Mouse (Mus musculus): ENCODE data around the gene Tmem170b. TPM values are rescaled to one million over a fixed set of nuclear protein-coding genes. Genes with fewer than 3 reads are reported as not detected.

Tmem170b gene
- polyA plus RNA-seq, 1 experiment from 2014 or later, result 11.0 TPM

GRCm38 (mm10) chr13:41581058-41581457 is 24.6 kb upstream of the Tmem170b start:
- no peak overlapping the region for H3K4me2 ChIP-seq (ENCODE audit: low read depth, low read length)
- peak overlapping the region; percentile 32; the same call in 1 of the 2 replicates for H3K27ac ChIP-seq (ENCODE audit: low read length)
- no peak overlapping the region for H3K9ac ChIP-seq (ENCODE audit: low read length)
- H3K9me3 ChIP-seq (ENCODE audit: control insufficient read depth, low read length), result no peaks in the 10 kb centered on the region; the same call in 1 of the 2 replicates
- peaks cover 8% of the 10 kb centered on the region for H3K4me1 ChIP-seq (replicated peaks; ENCODE audit: control insufficient read depth, insufficient read depth, low read length)
- no peaks in the 10 kb centered on the region for H3K36me3 ChIP-seq (ENCODE audit: control insufficient read depth, insufficient read depth, low read length)
- no peaks in the 10 kb centered on the region for H3K27me3 ChIP-seq (ENCODE audit: control insufficient read depth, insufficient read depth, low read depth, low read length)
- WGBS, result 44% methylated on average over 4 of the region's 4 CpGs
- peak; percentile 88 for ATAC-seq (ENCODE audit: low read depth)
- H3K4me3 ChIP-seq (ENCODE audit: low read length), result no peak overlapping the region

DNA sequence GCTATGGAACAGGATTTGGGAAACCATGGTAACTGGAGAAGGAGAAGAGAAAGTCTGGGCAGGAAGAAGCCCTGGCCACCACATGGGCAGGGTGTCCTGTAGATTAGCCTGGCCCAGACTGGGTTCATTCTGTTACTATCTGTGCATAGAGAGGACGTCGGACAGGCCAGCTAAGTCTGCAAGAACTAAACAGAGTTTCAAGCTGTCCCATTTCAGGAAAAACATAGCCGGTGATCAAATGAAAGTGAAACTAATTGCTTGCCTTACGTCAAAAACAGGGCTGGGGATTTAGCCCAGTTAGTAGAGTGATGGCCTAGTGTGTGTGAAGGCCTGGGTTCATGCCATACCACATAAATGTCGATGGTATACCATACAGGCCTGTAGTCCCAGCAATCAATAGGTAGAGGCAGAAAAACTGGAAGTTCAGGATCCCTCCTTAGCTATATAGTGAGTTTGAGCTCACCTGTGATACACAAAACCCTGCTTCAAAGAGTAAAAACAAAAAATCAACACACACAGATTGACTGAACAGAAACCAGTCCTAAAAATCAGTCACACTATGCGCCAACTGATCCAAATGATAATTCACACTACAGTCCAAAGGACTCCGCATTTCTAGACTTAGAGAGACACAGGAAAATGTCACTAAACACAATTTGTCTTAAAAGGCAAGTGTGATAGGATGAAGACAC is 21.9 kb upstream of the Tmem170b start:
- Histone ChIP-seq H3K9me3 (ENCODE audit: control insufficient read depth, low read length) (no peaks in the 10 kb centered on the region), H3K9ac (ENCODE audit: low read length) (no peak overlapping the region), H3K4me3 (ENCODE audit: low read length) (no peak overlapping the region), H3K36me3 (ENCODE audit: control insufficient read depth, insufficient read depth, low read length) (no peaks in the 10 kb centered on the region), H3K27me3 (ENCODE audit: control insufficient read depth, insufficient read depth, low read depth, low read length) (no peaks in the 10 kb centered on the region), H3K4me1 (replicated peaks; ENCODE audit: control insufficient read depth, insufficient read depth, low read length) (peaks cover 8% of the 10 kb centered on the region), H3K4me2 (ENCODE audit: low read depth, low read length) (no peak overlapping the region), H3K27ac (ENCODE audit: low read length) (no peak overlapping the region)
- 70% methylated on average over 7 of the region's 7 CpGs for WGBS
- no peak for ATAC-seq (ENCODE audit: low read depth)

DNA sequence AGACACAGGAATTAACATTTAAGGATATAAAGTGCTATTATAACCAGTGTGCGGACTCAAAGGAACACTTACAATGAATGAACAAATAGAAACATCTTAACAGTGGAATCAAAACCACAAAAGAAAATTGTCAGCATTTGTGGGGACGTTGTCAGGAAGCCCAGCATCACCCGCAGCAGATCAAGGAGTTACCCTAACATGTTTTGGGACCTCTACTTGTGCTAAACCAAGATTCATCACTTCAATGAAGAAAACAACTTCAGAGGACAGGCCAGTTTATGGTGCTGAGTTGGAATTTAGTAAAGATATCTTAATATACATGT is 21.4 kb upstream of the Tmem170b start:
- Histone ChIP-seq H3K4me2 (ENCODE audit: low read depth, low read length) (no peak overlapping the region), H3K27ac (ENCODE audit: low read length) (no peak overlapping the region), H3K9me3 (ENCODE audit: control insufficient read depth, low read length) (no peaks in the 10 kb centered on the region), H3K4me3 (ENCODE audit: low read length) (no peak overlapping the region), H3K9ac (ENCODE audit: low read length) (no peak overlapping the region), H3K4me1 (replicated peaks; ENCODE audit: control insufficient read depth, insufficient read depth, low read length) (peaks cover 8% of the 10 kb centered on the region), H3K27me3 (ENCODE audit: control insufficient read depth, insufficient read depth, low read depth, low read length) (no peaks in the 10 kb centered on the region), H3K36me3 (ENCODE audit: control insufficient read depth, insufficient read depth, low read length) (no peaks in the 10 kb centered on the region)
- 83% methylated on average over 3 of the region's 3 CpGs for WGBS
- ATAC-seq (ENCODE audit: low read depth), result no peak

DNA sequence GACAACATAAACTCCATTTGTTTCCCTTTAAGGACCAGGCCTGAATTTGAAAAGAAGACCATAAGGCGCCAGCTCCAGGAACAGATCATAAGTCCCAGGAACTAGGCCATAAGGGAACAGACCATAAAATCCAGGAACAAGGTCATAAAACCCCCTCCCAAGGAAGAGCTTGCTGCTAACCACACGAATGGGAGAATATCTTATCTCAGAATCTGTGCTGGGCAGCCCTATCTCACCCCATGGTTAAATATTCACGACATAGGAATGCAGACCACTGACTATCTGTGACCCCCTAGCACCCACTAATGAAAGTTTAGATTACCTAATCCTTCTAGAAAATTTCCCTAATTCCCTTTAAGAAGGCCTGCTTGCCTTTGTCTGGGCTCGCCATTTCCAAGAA is 20.8 kb upstream of the Tmem170b start:
- Histone ChIP-seq H3K4me1 (replicated peaks; ENCODE audit: control insufficient read depth, insufficient read depth, low read length) (peaks cover 8% of the 10 kb centered on the region), H3K9me3 (ENCODE audit: control insufficient read depth, low read length) (no peaks in the 10 kb centered on the region), H3K27me3 (ENCODE audit: control insufficient read depth, insufficient read depth, low read depth, low read length) (no peaks in the 10 kb centered on the region), H3K4me2 (ENCODE audit: low read depth, low read length) (no peak overlapping the region), H3K4me3 (ENCODE audit: low read length) (no peak overlapping the region), H3K36me3 (ENCODE audit: control insufficient read depth, insufficient read depth, low read length) (no peaks in the 10 kb centered on the region), H3K27ac (ENCODE audit: low read length) (no peak overlapping the region), H3K9ac (ENCODE audit: low read length) (no peak overlapping the region)
- no peak for ATAC-seq (ENCODE audit: low read depth)
- 69% methylated on average over 4 of the region's 4 CpGs for WGBS

DNA sequence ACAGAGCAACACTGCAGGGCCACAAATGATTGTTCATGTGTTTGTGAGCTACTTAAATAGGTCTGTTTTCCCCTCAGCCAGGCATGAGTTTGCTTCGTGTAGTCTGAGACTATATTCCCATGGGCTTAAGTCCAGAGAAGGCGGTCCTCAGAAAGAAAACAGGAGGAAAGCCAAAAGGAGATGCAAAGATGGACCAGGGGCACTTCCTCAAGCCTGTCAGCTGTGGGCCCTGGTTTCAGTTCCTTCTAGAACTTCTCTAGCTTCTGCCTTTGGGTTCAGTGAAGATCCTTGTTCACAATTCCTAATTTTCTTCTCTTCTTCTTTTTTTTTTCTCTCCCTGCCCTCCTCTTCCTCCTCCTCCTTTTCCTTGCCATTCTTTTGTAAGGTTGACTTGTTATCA is 9.0 kb upstream of the Tmem170b start:
- H3K4me2 ChIP-seq (ENCODE audit: low read depth, low read length), result no peak overlapping the region
- no peak overlapping the region for H3K27ac ChIP-seq (ENCODE audit: low read length)

DNA sequence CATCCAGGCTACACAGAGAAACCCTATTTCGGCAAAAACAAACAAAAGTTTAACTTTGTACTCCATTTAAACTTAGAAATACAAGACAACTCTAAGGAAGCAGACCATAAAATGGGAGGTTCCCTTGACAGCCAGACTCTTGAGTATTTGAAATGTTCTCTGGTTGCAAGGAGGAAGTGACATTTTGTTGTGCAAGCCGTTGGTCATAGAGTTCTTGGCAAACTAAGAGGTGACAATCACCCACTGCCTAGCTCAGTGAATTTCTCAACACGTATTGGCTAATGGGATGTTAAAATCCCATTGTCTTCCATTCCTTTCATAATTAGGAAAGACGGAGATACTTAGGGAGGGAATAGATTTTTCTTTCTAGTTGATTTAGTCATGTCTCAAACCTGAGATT is 5.7 kb upstream of the Tmem170b start:
- Histone ChIP-seq H3K9me3 (ENCODE audit: control insufficient read depth, low read length) (no peaks in the 10 kb centered on the region), H3K27me3 (ENCODE audit: control insufficient read depth, insufficient read depth, low read depth, low read length) (no peaks in the 10 kb centered on the region), H3K4me3 (ENCODE audit: low read length) (no peak overlapping the region), H3K36me3 (ENCODE audit: control insufficient read depth, insufficient read depth, low read length) (no peaks in the 10 kb centered on the region), H3K4me2 (ENCODE audit: low read depth, low read length) (no peak overlapping the region), H3K9ac (ENCODE audit: low read length) (no peak overlapping the region), H3K4me1 (replicated peaks; ENCODE audit: control insufficient read depth, insufficient read depth, low read length) (peaks cover 3% of the 10 kb centered on the region; the same call in 1 of the 2 replicates), H3K27ac (ENCODE audit: low read length) (no peak overlapping the region)
- 0 out of 2 replicates have a peak, but pooled peaks have one; percentile 29 for ATAC-seq (ENCODE audit: low read depth)
- WGBS, result 65% methylated on average over 4 of the region's 4 CpGs

More for the DNA sequence above, 9.0 kb upstream of the Tmem170b start:
- Histone ChIP-seq H3K9ac (ENCODE audit: low read length) (no peak overlapping the region), H3K4me3 (ENCODE audit: low read length) (no peak overlapping the region), H3K36me3 (ENCODE audit: control insufficient read depth, insufficient read depth, low read length) (no peaks in the 10 kb centered on the region), H3K4me1 (replicated peaks; ENCODE audit: control insufficient read depth, insufficient read depth, low read length) (no peaks in the 10 kb centered on the region), H3K9me3 (ENCODE audit: control insufficient read depth, low read length) (no peaks in the 10 kb centered on the region), H3K27me3 (ENCODE audit: control insufficient read depth, insufficient read depth, low read depth, low read length) (no peaks in the 10 kb centered on the region)
- peak; percentile 36; the same call in 1 of the 2 replicates for ATAC-seq (ENCODE audit: low read depth)
- 39% methylated on average over 2 of the region's 2 CpGs for WGBS

GRCm38 (mm10) chr13:41601056-41601455 is 4.7 kb upstream of the Tmem170b start:
- WGBS, result 78% methylated on average over 3 of the region's 3 CpGs

DNA sequence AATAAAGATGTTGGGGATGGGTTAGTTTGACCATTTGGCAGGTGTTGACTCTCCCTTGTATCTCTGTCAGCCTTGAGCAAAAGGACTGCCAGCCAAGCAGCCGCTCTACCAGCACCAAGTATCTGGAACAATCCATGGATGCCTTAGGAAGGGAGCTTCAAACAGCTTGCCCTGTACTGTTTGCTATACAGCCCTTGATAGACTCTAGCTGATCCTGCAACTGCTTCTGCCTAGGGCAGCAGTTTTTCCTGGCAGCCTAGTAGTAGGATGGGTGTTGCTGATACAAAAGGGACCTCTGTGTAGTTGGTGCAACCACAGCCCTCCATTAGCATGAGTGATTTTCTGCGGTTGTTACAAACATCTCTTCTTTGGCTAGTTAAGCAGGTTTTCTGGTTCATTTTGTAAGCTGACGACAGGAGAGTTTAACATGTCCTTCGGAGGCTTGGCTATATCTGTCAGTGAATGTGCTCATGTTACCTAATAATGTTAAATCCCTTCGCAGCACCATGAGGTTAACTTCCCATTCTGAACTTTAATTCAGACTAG is 1.7 kb upstream of the Tmem170b start:
- peaks cover 3% of the 10 kb centered on the region; the same call in 1 of the 2 replicates for H3K4me1 ChIP-seq (replicated peaks; ENCODE audit: control insufficient read depth, insufficient read depth, low read length)
- H3K36me3 ChIP-seq (ENCODE audit: control insufficient read depth, insufficient read depth, low read length), result no peaks in the 10 kb centered on the region
- no peak for ATAC-seq (ENCODE audit: low read depth)
- no peak overlapping the region for H3K4me2 ChIP-seq (ENCODE audit: low read depth, low read length)
- no peak overlapping the region for H3K4me3 ChIP-seq (ENCODE audit: low read length)
- no peaks in the 10 kb centered on the region for H3K27me3 ChIP-seq (ENCODE audit: control insufficient read depth, insufficient read depth, low read depth, low read length)
- H3K27ac ChIP-seq (ENCODE audit: low read length), result no peak overlapping the region
- WGBS, result 70% methylated on average over 5 of the region's 5 CpGs
- no peaks in the 10 kb centered on the region for H3K9me3 ChIP-seq (ENCODE audit: control insufficient read depth, low read length)
- no peak overlapping the region for H3K9ac ChIP-seq (ENCODE audit: low read length)

More at GRCm38 (mm10) chr13:41601056-41601455, 4.7 kb upstream of the Tmem170b start:
- Histone ChIP-seq H3K4me3 (ENCODE audit: low read length) (no peak overlapping the region), H3K9me3 (ENCODE audit: control insufficient read depth, low read length) (no peaks in the 10 kb centered on the region), H3K27ac (ENCODE audit: low read length) (no peak overlapping the region), H3K27me3 (ENCODE audit: control insufficient read depth, insufficient read depth, low read depth, low read length) (no peaks in the 10 kb centered on the region), H3K4me2 (ENCODE audit: low read depth, low read length) (no peak overlapping the region), H3K4me1 (replicated peaks; ENCODE audit: control insufficient read depth, insufficient read depth, low read length) (peaks cover 3% of the 10 kb centered on the region; the same call in 1 of the 2 replicates), H3K9ac (ENCODE audit: low read length) (no peak overlapping the region), H3K36me3 (ENCODE audit: control insufficient read depth, insufficient read depth, low read length) (no peaks in the 10 kb centered on the region)
- no peak for ATAC-seq (ENCODE audit: low read depth)

GRCm38 (mm10) chr13:41606081-41607000 is 634 bp downstream of the Tmem170b start:
- Histone ChIP-seq H3K27ac (ENCODE audit: low read length) (peak overlapping the region; percentile 83), H3K36me3 (ENCODE audit: control insufficient read depth, insufficient read depth, low read length) (no peaks in the 10 kb centered on the region), H3K4me2 (ENCODE audit: low read depth, low read length) (peak overlapping the region; percentile 62), H3K9ac (ENCODE audit: low read length) (peak overlapping the region; percentile 89), H3K27me3 (ENCODE audit: control insufficient read depth, insufficient read depth, low read depth, low read length) (no peaks in the 10 kb centered on the region), H3K4me3 (ENCODE audit: low read length) (peak overlapping the region; percentile 69), H3K4me1 (replicated peaks; ENCODE audit: control insufficient read depth, insufficient read depth, low read length) (peaks cover 3% of the 10 kb centered on the region; the same call in 1 of the 2 replicates), H3K9me3 (ENCODE audit: control insufficient read depth, low read length) (no peaks in the 10 kb centered on the region)
- 2% methylated on average over 37 of the region's 67 CpGs for WGBS
- peak; percentile 21 for ATAC-seq (ENCODE audit: low read depth)

Data from lung, embryonic 16.5 days (tissue).